Mouse (Mus musculus) T-helper 17 cell (primary cell): ENCODE data around the gene Krt81.

ENCODE experiments used
- in situ Hi-C, 2 experiments: fragments of 300-600 bp; cut with MboI, MseI; formaldehyde crosslinking; loops; 1 replicate in 1 of 2; 2 replicates in 1 of 2; pipeline ENCODE4 v1.15.1; 2025; ENCODE audit warnings: high pct_unique_total_duplicates in 2 of 2

Gene Krt81

GRCm38 (mm10) chr15:101463651-101464050 is at the start of gene Krt81:
TSS of gene Krt81 (minus strand) at chr15:101463751.
- in situ Hi-C loops, result no loop called here

GRCm38 (mm10) chr15:101508247-101508646 is 44.7 kb upstream of the Krt81 start:
- in situ Hi-C loops, result no loop called here

- in situ Hi-C loops, result no loop called here
Observed at GRCm38 (mm10) chr15:101506896-101507758, 43.6 kb upstream of the Krt81 start.

DNA sequence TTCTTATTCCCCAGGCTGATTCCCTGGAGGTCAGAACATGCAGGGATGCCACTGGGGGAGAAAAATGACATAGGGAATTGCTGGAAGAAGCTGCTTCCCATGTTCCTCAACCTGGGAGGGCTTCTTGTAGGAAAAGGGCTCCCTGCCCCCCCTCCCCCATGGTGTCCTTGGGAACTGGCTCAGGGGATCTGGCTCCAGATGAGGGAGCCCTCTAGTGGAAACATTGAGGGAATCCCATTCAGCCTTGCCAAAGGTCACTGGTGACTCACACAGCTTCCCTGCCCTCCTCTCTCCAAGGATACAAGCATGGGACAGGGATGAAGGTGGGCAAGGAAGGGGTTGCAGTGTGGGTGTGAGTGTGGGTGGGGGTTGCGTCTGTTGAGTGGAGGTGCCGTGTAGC is 33.6 kb upstream of the Krt81 start:
- in situ Hi-C loops, result no loop called here

DNA sequence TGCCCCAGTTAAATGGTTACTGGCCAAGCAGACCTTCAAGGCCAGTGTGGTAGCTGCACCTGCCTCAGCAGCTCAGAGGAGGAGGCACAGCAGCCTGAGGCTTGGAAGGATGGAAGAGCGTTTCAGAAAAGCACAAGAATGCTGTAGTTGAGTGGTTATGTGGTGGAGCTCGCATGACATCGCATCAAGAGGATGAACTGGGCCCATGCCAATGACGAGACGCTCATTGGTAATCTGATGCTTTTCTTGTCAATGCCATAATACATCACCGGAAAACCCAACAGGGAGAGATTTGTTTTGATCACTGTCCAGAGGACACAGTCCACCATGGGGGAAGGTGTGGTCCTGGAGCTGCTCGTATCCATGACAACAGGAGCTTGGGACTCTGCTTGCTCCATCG is 31.7 kb upstream of the Krt81 start:
- in situ Hi-C loops, result no loop called here

DNA sequence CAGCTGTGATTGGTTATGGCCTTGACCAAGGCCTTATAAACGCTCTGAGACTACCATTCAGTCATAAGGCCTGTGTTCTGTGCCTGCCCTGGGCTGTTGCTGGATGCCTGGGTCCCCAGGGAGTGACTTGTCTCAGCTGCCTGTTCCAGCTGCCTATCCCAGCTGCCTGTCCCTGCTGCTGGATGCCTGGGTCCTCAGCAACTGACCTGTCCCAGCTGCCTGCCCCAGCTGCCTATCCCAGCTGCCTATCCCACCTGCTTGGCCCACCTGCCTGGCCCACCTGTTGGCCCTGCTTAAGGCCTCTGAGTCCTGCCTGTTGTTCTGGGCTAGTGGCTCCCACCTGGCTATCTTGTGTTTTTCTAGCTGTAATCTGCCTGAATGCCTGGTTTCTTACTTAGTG is 30.7 kb upstream of the Krt81 start:
- in situ Hi-C loops, result no loop called here

- in situ Hi-C loops, result no loop called here
Observed at GRCm38 (mm10) chr15:101493713-101494112, 30.2 kb upstream of the Krt81 start.

DNA sequence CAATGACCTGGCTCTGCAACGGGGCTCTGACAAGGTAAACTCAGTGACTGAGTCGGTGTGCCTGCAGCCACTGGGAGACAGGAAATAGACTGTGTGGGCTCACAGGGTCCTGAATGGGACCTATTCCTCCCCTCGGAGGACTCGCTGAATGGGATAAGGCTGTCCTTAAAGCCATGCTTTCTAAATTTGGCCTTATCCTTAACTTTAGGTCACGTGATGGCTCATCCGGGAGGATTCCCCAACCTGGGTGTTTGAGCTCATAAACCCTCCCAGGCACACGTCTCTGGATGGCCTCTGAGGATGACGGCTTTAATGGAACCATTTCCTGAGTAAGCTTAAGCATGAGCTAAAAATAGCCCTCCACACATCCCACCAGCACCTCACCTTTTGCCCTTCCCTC is 29.2 kb upstream of the Krt81 start:
- in situ Hi-C loops, result no loop called here

DNA sequence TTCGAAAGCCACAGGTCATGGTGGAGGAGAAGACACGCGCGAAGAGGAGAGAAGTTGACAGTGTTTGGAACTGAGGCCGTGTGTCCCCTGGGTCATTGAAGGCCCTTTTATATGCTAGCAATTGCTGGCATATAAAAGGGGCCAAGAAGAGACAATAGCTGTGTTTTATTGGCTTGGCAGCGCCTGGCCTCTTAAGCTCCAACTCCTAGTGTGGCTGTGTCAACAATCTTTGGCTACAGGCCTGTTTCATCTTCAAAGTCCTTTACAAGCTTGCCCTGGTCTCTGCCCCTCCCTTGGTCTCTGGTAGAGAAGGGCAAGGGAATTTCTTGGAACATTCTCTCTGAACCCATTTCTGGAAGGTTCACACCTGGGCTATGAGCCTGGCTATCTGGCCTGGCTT is 27.9 kb upstream of the Krt81 start, which contains the start of gene Krt83:
Krt83 (minus strand) TSS at position 82 of the 400 bp plus-strand sequence.
- in situ Hi-C loops, result no loop called here

DNA sequence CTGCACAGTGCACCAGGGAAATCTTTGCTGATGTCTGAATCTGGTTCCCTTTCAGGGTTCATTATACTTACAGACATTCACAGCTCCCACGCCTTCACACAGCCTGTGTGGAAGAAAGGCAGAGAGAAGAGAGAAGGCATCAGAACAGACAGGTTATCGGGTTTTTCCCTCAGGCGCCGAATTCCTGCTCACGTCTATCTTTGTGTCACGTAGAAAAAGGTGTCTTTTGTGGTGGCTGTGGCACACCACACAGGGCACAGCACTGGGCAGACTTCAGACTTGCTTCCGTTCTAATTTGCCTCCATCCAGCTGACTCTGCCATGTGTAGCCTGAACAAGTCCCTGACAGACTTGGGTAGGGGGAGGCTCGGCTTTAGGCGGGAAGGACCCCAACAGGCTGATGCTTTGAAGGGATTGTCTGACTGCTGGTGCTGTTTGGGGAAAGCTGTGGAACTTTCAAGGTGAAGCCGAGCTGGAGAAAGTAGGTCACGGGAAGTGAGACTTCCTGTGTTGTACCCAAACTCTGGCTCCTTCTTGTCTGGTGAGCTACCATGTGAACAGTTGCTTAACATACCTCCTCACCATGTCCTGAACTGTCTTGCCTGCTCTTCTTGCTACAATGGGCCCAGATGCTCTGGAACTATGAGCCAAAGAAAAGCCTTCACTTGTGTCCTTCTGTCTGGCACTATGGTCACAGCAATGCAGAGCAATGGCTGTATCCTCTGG is 22.5 kb upstream of the Krt81 start:
- in situ Hi-C loops, result no loop called here

DNA sequence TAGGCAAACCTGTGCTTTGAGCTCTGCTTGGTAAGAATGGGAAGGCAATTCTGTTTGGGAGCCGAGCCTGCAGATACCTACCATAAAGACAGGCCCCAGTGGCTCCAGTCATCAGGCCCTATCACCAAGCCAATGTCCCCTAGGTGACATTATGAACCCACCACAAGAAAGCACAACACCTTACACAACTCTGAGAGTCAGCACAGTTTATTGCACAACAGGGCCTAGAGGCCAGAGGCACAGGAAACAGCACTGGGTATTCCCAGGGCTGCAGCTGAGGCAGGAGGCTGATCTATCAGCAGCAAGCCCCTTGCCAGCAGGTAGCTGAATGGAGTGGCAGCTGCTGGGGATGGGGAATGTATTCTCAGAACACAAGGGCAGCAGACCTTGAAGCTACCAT is 21.4 kb upstream of the Krt81 start:
- in situ Hi-C loops, result no loop called here

GRCm38 (mm10) chr15:101483646-101484045 is 20.1 kb upstream of the Krt81 start:
- in situ Hi-C loops, result no loop called here

DNA sequence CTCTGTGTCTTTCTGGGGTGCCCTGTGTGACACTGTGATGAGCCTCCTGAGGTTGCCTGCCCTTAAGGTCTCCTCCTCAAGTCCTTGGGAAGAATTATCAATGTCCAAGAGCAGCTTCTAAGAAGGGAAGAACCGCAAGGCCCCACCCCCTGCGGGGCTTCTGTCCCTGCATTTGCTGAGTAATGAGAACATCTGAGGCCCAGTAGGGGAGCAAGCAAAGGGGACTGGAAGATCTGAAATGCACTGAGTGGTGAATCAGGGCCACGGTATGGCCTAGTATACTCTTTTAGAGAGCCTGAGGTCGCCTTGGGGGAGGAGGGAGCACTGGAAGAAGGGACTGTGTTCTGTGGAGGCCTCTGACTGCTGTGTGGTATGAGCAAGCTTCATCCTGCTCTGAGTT is 18.5 kb upstream of the Krt81 start:
- in situ Hi-C loops, result no loop called here

DNA sequence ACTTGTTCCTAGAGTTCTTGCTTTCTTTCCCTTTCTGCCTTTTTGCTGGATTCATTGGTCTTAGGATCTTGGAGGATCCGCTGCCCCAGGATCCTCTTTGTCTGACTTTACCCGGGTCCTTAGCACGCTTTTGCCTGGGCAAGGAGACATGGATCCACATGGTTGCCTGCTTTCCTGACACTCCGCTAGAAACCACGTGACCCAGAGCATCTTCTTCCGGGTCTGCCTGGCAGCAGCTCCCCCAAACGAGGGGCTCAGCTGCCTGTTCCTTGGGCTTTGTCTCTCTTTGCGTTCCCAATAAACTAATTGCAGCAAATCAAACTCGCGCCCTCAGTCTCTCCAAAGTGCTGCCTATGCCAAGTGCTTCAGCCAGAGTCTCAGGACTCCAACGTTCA is 16.1 kb upstream of the Krt81 start:
- in situ Hi-C loops, result loop anchor here in 1 of 2 experiments (10.0 kb wide), 1 partner anchor 665 kb away; no protein-coding TSS in a partner anchor

- in situ Hi-C loops, result loop anchor here in 1 of 2 experiments (10.0 kb wide), 1 partner anchor 664 kb away; no protein-coding TSS in a partner anchor
Observed at GRCm38 (mm10) chr15:101479007-101479665, 15.6 kb upstream of the Krt81 start.

DNA sequence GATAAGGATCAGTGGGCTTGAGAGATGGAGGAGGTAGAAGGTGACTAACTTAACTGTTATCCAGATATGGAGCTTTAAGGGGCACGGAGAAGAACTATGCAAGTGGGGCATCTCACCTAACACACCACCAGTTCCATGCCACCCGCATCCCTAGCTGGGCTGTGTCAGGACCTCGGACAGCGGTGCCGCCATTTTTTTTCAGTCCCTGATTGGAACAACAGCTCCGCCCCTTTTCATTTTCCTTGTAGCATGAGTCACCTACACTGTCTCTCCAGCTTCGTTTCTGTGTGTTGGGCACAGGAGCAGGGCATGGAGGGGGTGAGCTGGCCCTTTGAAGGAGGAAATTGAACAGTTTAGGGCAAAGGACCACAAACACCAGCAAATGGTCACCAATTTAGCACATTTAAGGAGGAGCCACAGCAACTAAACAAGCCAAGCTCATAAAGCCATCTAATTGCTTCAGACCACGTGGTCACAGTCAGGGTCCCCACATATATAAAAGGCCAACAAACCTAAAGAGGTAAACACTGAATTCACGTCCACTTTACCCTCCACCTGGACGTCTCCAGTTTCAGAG is 9.5 kb upstream of the Krt81 start, which contains the start of gene Krt86:
Krt86 (plus strand) TSS at position 527 of the 577 bp plus-strand sequence.
- in situ Hi-C loops, result loop anchor here in 1 of 2 experiments (10.0 kb wide), 1 partner anchor 658 kb away; no protein-coding TSS in a partner anchor

GRCm38 (mm10) chr15:101469093-101469492 is 5.5 kb upstream of the Krt81 start:
- in situ Hi-C loops, result no loop called here

DNA sequence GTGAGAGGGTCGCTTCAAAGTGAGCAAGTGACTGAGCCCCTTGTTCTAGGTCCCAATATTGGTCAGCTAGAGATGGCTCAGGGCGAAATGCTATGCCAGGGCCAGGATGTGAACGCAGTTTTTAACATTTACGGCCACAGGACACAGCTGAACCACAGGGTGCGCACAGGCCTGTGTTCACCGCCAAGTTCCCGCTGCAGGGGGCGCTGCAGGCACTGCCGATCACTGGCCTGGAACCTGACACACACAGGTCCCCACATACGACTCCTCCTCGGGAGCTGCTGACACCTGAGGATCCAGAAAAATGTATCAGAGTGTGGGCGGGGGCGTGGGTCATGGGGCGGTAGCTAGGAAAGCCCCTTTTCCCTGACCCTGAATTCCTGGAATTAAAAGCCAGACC is 4.3 kb downstream of the Krt81 start:
- in situ Hi-C loops, result no loop called here

- in situ Hi-C loops, result no loop called here
Observed at GRCm38 (mm10) chr15:101458361-101458930, 5.1 kb downstream of the Krt81 start.

GRCm38 (mm10) chr15:101455891-101456290 is 7.7 kb downstream of the Krt81 start:
- in situ Hi-C loops, result no loop called here

DNA sequence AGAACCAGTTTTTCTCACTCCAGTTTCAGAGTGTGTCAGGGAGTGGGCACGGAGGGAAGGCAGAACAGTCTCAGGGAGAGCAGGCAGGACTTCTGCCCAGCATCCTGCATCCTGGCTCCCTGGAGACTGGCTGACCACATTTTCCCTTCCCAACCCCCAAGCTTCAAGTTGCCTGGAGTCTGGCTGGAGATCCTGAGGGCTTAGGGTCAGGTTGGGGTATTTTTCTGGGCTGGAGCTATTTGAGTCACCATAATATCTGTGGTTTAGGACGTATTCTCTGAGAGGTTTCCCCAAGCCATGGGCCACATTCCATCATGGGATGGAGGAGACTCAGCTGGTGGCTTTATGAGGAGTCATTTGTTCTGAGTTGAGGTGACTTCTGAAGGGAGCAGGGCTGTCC is 8.3 kb downstream of the Krt81 start:
- in situ Hi-C loops, result no loop called here
